Mouse (Mus musculus) hematopoietic stem cell, adult 5-6 weeks (primary cell): Measurements from ENCODE around the gene Srl. TPM values are rescaled to one million over a fixed set of nuclear protein-coding genes. Genes with fewer than 3 reads are reported as not detected.
A peak's percentile ranks its signal among the peaks of the same experiment; 100 is the strongest.

ENCODE experiments used
- ATAC-seq, 2 experiments: fragments of 125-278 bp in 1 of 2; replicated peaks in 1 of 2; 2 replicates each; pipeline ENCODE4 v1.8.0; 2016 to 2017; ENCODE audit warnings: inconsistent platforms in 2 of 2, mild to moderate bottlenecking in 2 of 2, moderate number of reproducible peaks in 2 of 2, low read depth in 1 of 2, moderate TSS enrichment in 1 of 2; ENCODE audit not compliant: low FRiP score in 2 of 2, poor library complexity in 2 of 2, severe bottlenecking in 2 of 2, insufficient read depth in 1 of 2, low TSS enrichment in 1 of 2
- total RNA-seq: library from RNA; stranded (forward); fragments of 172-1452, 232-1000 nt; gene quantifications from 2 replicates; pipeline ENCODE4 v1.2.3, GENCODE M21; 2017

The Srl gene
- total RNA-seq, 1 experiment from 2014 or later: 34.5 TPM

- ATAC-seq: 0 out of 4 replicates have a peak, but pooled peaks of 1 of the 2 experiments have one; percentile 15
Measured at GRCm38 (mm10) chr16:4455693-4456092, 85.9 kb downstream of the Srl start.

- ATAC-seq: no peak
Measured at GRCm38 (mm10) chr16:4454563-4454962, 87.1 kb downstream of the Srl start.

DNA sequence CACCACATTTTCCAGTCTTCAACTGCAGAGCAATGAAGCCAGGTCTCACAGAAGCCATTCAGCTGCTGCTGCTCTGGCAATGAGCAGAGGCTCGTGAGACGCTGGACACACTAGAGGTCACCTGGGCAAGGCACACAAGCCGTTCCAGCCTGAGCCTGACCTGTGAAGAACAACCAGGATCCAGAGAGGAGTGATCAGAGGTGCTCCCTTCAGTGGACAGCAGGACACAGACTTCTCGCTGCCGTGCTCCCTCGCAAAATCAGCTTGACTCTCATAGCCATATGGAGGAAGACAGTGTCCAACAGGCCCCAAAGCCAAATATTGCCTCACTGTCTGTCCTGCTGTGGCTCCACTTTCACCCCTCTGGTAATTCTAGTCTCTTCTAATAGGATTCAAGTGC is 92.2 kb downstream of the Srl start:
- ATAC-seq: no peak

DNA sequence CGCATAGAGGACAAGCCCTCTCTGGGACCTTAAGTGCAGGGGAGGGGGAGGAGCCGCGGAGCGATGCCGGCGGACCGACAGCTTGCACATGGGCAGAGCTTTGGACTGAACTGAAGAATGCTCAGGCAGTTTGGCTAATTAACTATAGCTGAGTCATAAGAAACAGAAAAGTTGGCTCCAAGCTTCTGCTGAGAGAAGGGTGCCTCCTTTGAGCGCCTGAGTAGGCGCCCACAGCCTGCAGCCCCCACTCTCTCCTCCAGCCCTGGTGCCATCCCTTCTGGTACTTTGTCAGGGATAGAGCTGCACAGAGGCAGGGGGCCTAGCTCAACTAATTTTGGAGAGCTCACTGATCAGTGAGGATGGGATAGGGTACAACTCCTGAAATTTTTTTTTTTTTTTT is 93.4 kb downstream of the Srl start:
- peak; percentile 37 to 56 for ATAC-seq

DNA sequence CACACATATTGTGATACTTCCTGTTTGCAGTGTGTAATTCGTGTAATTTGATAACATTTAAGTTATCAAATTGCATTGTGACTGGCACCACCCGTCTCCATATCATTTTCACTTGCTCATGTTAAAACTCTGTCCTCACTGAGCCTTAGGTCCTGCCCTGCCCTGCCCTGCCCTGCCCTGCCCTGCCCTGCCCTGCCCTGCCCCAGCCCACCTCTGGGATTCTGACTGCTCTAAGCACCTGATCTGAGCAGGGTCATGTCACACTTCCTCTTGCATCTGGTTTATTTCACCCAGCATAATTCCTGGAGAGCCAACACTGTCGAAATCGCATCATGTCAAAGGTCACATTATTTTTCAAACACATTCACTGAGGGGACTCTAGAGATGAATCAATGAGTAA is 95.2 kb downstream of the Srl start:
- ATAC-seq: no peak

DNA sequence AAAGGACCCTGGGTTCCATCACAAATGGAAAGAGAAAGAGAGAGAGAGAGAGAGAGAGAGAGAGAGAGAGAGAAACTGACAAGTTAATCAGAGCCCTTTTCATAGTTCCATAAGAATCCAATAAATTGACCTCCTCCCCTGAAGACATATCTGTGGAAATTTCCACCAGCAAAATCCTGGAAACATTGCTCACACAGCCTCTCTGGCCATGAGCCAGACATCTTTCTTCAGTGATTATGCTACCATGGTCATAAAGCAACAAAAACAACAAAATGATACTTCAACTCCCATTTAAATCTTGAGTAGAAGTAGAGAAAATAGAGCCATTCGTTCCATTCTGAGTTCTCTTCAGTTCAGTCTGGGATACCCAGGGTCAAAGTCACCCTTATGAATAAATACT is 97.2 kb downstream of the Srl start:
- no peak for ATAC-seq

DNA sequence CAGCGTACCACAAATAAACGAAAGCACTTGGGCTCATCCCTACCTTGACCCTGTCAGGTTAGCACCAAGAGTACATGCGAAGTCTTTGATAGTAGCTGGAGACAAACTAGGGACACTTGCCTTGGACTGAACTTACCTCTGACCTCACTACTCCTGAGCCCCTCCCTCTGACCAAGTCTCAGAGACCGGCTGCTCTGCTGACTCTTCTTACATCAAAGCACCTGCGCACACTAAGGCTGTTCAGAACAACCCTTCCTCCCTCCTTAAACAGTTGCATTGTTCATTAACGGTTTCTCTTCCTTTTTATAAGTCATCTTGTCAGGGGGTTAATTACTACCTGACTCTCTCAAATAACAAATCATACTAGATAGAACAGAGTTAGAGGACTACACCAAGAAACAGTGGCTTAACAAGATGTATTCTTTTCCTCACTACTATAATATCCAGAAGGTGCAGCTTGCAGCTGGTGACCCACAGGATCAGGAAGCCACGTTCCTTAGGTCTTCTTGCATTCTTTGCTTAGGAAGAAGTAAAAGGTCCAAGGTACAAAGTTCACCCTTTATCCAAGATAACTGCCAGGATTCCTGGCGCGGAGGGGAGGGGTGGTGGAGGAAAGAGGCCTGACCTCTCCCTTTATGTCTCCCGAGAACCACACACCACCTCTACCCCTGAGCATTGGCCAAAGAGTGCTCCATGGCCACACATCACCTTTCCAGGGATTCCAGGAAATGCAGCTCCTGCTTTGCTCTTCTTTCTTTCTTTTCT is 102.1 kb downstream of the Srl start:
- ATAC-seq: no peak

- peak; percentile 92 to 96 for ATAC-seq
Measured at GRCm38 (mm10) chr16:4436738-4437137, 104.9 kb downstream of the Srl start.

DNA sequence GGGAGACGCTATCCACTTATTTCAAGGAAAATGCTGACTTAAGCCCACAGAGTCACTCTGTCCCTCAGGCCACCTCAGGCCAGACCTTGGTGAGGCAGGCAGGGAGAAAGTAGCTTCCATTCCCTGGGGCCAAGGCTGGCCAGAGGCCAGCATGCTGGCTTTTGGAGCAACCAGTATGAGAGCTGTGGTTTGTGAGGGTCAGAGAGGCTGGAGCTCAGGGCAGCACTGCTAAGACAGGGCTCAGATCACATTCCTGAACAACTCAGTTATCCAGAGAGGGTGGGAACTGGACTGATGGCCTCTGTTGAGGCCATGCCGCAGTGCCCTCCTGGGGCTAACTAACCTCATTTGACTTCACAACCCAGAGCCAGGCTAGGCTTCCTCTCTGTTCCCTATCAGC is 106.2 kb downstream of the Srl start:
- no peak for ATAC-seq

DNA sequence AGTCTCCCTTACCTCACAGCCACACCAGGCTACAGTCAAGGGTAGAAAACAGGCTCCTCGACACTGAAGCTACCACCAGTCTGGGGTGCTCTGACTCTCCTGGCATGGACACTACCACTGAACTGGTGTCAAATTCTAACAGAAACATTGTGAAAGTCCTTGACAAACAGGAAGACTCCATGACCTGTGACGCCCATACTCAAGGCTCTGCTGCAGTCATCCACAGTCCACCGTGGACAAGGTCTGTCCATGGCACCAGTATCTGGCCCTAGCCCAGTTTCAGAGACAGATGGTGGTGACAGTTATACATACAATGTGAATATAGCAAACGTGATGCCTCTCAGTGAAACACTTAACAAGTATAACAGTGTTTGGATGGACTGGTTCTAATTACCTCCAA is 109.8 kb downstream of the Srl start:
- ATAC-seq: no peak

DNA sequence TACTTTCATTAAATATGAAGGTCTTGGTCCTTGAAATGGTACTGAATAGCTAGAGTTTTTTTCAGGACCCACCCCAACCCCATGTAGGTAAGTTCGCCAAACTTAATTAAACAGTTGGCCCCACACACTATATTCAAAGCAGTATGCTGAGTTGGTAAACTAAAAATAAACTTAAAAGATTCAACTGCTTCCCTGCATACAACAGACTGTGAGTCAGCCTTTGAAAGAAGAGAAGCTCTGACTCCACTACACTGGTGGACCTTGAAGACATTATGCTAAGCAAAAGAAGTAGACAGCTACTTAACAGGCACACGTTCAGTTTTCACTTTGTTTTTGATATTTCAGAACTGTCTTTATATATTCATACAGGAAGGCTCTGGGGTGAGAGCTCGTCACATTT is 110.6 kb downstream of the Srl start:
- no peak for ATAC-seq

DNA sequence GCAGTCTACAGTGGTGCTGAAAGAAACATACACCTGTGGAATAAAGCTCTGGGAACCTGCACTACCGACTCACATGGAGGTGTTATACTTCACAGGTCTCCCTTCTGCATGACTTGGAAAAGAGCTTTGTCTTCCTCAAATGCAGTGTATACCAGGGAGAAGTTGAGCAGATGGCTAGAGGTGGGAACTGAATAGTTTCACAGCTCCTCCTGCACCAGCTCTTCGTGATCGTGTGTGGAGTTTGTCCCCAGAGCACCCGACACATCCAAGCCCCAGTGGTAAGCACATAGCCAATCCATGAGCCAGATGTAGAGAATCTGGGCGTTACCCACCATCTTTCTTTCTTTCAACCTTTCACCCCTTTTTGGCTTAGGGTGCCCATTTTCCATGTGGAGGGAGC is 111.4 kb downstream of the Srl start:
- no peak for ATAC-seq

Other genes starting within 250 kb of the Srl start
- 13.1 and 16.7 TPM in 2 replicates for gene Adcy9, start 121.3 kb downstream of the Srl start, total RNA-seq
- 49.7 and 59.2 TPM in 2 replicates for gene Tfap4, start 18.0 kb upstream of the Srl start, total RNA-seq
- 1.7 and 4.3 TPM in 2 replicates for gene Glis2, start 52.9 kb upstream of the Srl start, total RNA-seq
- 37.6 and 53.7 TPM in 2 replicates for gene Pam16, start 83.2 kb upstream of the Srl start, total RNA-seq
- gene Vasn, start 98.1 kb upstream of the Srl start, total RNA-seq: 0.89 and 1.8 TPM in 2 replicates
- gene Dnaja3, start 98.2 kb upstream of the Srl start, total RNA-seq: 55.2 and 76.0 TPM in 2 replicates
- gene Coro7, start 138.0 kb upstream of the Srl start, total RNA-seq: 65.0 and 67.3 TPM in 2 replicates
- 56.7 and 84.0 TPM in 2 replicates for gene Nmral1, start 177.5 kb upstream of the Srl start, total RNA-seq
- gene Hmox2, start 184.5 kb upstream of the Srl start, total RNA-seq: 104 and 109 TPM in 2 replicates
- 15.6 and 19.4 TPM in 2 replicates for gene Cdip1, start 248.5 kb upstream of the Srl start, total RNA-seq